Mouse (Mus musculus): ENCODE results near the gene Arpc1b. TPM values are rescaled to one million over a fixed set of nuclear protein-coding genes. Genes with fewer than 3 reads are reported as not detected.
"Not testable (repeated sequence)": the region's sequence is repeated elsewhere in the genome, so short reads cannot be mapped to it uniquely, and the experiment has no call there.

Gene Arpc1b
- polyA plus RNA-seq, 1 experiment from 2014 or later: 132 TPM

- not testable (repeated sequence) for H3K4me3 ChIP-seq; H3K27me3 ChIP-seq; H3K27ac ChIP-seq; H3K4me2 ChIP-seq (replicated peaks); ATAC-seq (ENCODE audit: insufficient number of reproducible peaks, insufficient read depth, low FRiP score, low TSS enrichment); H3K9ac ChIP-seq; H3K4me1 ChIP-seq; H3K9me3 ChIP-seq
- 85% methylated on average over 6 of the region's 6 CpGs for WGBS
- peaks cover 84% of the 10 kb centered on the region for H3K36me3 ChIP-seq
These were observed 19.3 kb downstream of the Arpc1b start for GRCm38 (mm10) chr5:145133275-145133674.

GRCm38 (mm10) chr5:145138836-145139235 is 24.8 kb downstream of the Arpc1b start:
- ATAC-seq (ENCODE audit: insufficient number of reproducible peaks, insufficient read depth, low FRiP score, low TSS enrichment): 0 out of 2 replicates have a peak, but pooled peaks have one; percentile 3
- Histone ChIP-seq H3K9ac (peak overlapping the region; percentile 85), H3K9me3 (no peaks in the 10 kb centered on the region), H3K4me1 (peaks cover 25% of the 10 kb centered on the region), H3K36me3 (peaks cover 55% of the 10 kb centered on the region), H3K4me3 (peak overlapping the region; percentile 66), H3K27ac (no peak overlapping the region), H3K4me2 (replicated peaks) (peak overlapping the region; percentile 82), H3K27me3 (no peaks in the 10 kb centered on the region)
- WGBS: 17% methylated on average over 6 of the region's 6 CpGs

GRCm38 (mm10) chr5:145139571-145140519 is 25.8 kb downstream of the Arpc1b start, which contains the start of the genes Pdap1 and Bud31:
Gene Pdap1, minus strand, starts transcription at chr5:145140238.
Gene Bud31, plus strand, starts transcription at chr5:145140362.
- H3K36me3 ChIP-seq: peaks cover 54% of the 10 kb centered on the region
- under 1% methylated on average over 84 of the region's 84 CpGs for WGBS

GRCm38 (mm10) chr5:145140611-145141010 is 26.6 kb downstream of the Arpc1b start:
- Histone ChIP-seq H3K27ac (peak overlapping the region; percentile 82), H3K9me3 (no peaks in the 10 kb centered on the region), H3K27me3 (no peaks in the 10 kb centered on the region), H3K4me1 (peaks cover 25% of the 10 kb centered on the region), H3K4me3 (peak overlapping the region; percentile 66), H3K36me3 (peaks cover 57% of the 10 kb centered on the region), H3K9ac (peak overlapping the region; percentile 85), H3K4me2 (replicated peaks) (peak overlapping the region; percentile 82)
- no peak for ATAC-seq (ENCODE audit: insufficient number of reproducible peaks, insufficient read depth, low FRiP score, low TSS enrichment)
- WGBS: under 1% methylated on average over 18 of the region's 18 CpGs

More at GRCm38 (mm10) chr5:145139571-145140519, 25.8 kb downstream of the Arpc1b start, which contains the start of the genes Pdap1 and Bud31:
- peak; percentile 92 for ATAC-seq (ENCODE audit: insufficient number of reproducible peaks, insufficient read depth, low FRiP score, low TSS enrichment)
- H3K9me3 ChIP-seq: no peaks in the 10 kb centered on the region
- H3K4me3 ChIP-seq: peak within 1 kb of the TSS; percentile 66
- H3K4me2 ChIP-seq (replicated peaks): peak within 1 kb of the TSS; percentile 82
- H3K9ac ChIP-seq: peak within 1 kb of the TSS; percentile 85
- H3K4me1 ChIP-seq: peaks cover 25% of the 10 kb centered on the region
- H3K27ac ChIP-seq: peak within 1 kb of the TSS; percentile 82
- H3K27me3 ChIP-seq: no peaks in the 10 kb centered on the region

- Histone ChIP-seq H3K9ac (no peak overlapping the region), H3K27me3 (no peaks in the 10 kb centered on the region), H3K4me1 (no peaks in the 10 kb centered on the region), H3K36me3 (peaks cover 97% of the 10 kb centered on the region), H3K9me3 (no peaks in the 10 kb centered on the region), H3K27ac (no peak overlapping the region), H3K4me3 (no peak overlapping the region), H3K4me2 (replicated peaks) (no peak overlapping the region)
- WGBS: 91% methylated on average over 5 of the region's 5 CpGs
- ATAC-seq (ENCODE audit: insufficient number of reproducible peaks, insufficient read depth, low FRiP score, low TSS enrichment): no peak
These were observed 33.7 kb downstream of the Arpc1b start for GRCm38 (mm10) chr5:145147748-145148147.

- H3K4me2 ChIP-seq (replicated peaks): no peak overlapping the region
- no peak overlapping the region for H3K27ac ChIP-seq
- no peak overlapping the region for H3K9ac ChIP-seq
- 90% methylated on average over 6 of the region's 6 CpGs for WGBS
- H3K4me1 ChIP-seq: no peaks in the 10 kb centered on the region
- peaks cover 96% of the 10 kb centered on the region for H3K36me3 ChIP-seq
- no peaks in the 10 kb centered on the region for H3K27me3 ChIP-seq
- no peak overlapping the region for H3K4me3 ChIP-seq
- ATAC-seq (ENCODE audit: insufficient number of reproducible peaks, insufficient read depth, low FRiP score, low TSS enrichment): no peak
- H3K9me3 ChIP-seq: no peaks in the 10 kb centered on the region
These were observed 35.3 kb downstream of the Arpc1b start for GRCm38 (mm10) chr5:145149294-145149693.

- no peak overlapping the region for H3K4me3 ChIP-seq
- H3K4me2 ChIP-seq (replicated peaks): no peak overlapping the region
- WGBS: 90% methylated on average over 5 of the region's 5 CpGs
- H3K9me3 ChIP-seq: no peaks in the 10 kb centered on the region
- H3K36me3 ChIP-seq: peaks cover 81% of the 10 kb centered on the region
- H3K27me3 ChIP-seq: no peaks in the 10 kb centered on the region
- ATAC-seq (ENCODE audit: insufficient number of reproducible peaks, insufficient read depth, low FRiP score, low TSS enrichment): no peak
- H3K27ac ChIP-seq: no peak overlapping the region
- no peaks in the 10 kb centered on the region for H3K4me1 ChIP-seq
- H3K9ac ChIP-seq: no peak overlapping the region
These were observed 38.7 kb downstream of the Arpc1b start for GRCm38 (mm10) chr5:145152690-145153089.

- Histone ChIP-seq H3K9me3 (no peaks in the 10 kb centered on the region), H3K36me3 (peaks cover 63% of the 10 kb centered on the region), H3K4me2 (replicated peaks) (no peak overlapping the region), H3K4me3 (no peak overlapping the region), H3K4me1 (peaks cover 9% of the 10 kb centered on the region), H3K27ac (no peak overlapping the region), H3K27me3 (no peaks in the 10 kb centered on the region), H3K9ac (no peak overlapping the region)
- no peak for ATAC-seq (ENCODE audit: insufficient number of reproducible peaks, insufficient read depth, low FRiP score, low TSS enrichment)
- WGBS: 97% methylated on average over 14 of the region's 14 CpGs
These were observed 47.3 kb downstream of the Arpc1b start for GRCm38 (mm10) chr5:145161361-145161760.

- Histone ChIP-seq H3K27ac (no peak overlapping the region), H3K4me2 (replicated peaks) (no peak overlapping the region), H3K4me3 (no peak overlapping the region), H3K9ac (0 out of 2 replicates have a peak overlapping the region, but pooled peaks have one; percentile 19), H3K4me1 (peaks cover 21% of the 10 kb centered on the region), H3K9me3 (no peaks in the 10 kb centered on the region), H3K27me3 (no peaks in the 10 kb centered on the region), H3K36me3 (peaks cover 38% of the 10 kb centered on the region)
- ATAC-seq (ENCODE audit: insufficient number of reproducible peaks, insufficient read depth, low FRiP score, low TSS enrichment): no peak
- WGBS: 73% methylated on average over 3 of the region's 3 CpGs
These were observed 50.7 kb downstream of the Arpc1b start for GRCm38 (mm10) chr5:145164710-145165109.

- WGBS: 80% methylated on average over 15 of the region's 15 CpGs
- H3K36me3 ChIP-seq: peaks cover 35% of the 10 kb centered on the region
- no peaks in the 10 kb centered on the region for H3K9me3 ChIP-seq
- peaks cover 21% of the 10 kb centered on the region for H3K4me1 ChIP-seq
- H3K4me3 ChIP-seq: no peak overlapping the region
- H3K27me3 ChIP-seq: no peaks in the 10 kb centered on the region
- no peak overlapping the region for H3K4me2 ChIP-seq (replicated peaks)
- no peak overlapping the region for H3K27ac ChIP-seq
- ATAC-seq (ENCODE audit: insufficient number of reproducible peaks, insufficient read depth, low FRiP score, low TSS enrichment): no peak
- 0 out of 2 replicates have a peak overlapping the region, but pooled peaks have one; percentile 19 for H3K9ac ChIP-seq
These were observed 51.2 kb downstream of the Arpc1b start for GRCm38 (mm10) chr5:145165184-145165583.

- peak; percentile 89 for ATAC-seq (ENCODE audit: insufficient number of reproducible peaks, insufficient read depth, low FRiP score, low TSS enrichment)
- peaks cover 21% of the 10 kb centered on the region for H3K4me1 ChIP-seq
- peak within 1 kb of the TSS; percentile 93 for H3K4me2 ChIP-seq (replicated peaks)
- peaks cover 37% of the 10 kb centered on the region for H3K36me3 ChIP-seq
- peak within 1 kb of the TSS; percentile 91 for H3K4me3 ChIP-seq
- under 1% methylated on average over 51 of the region's 51 CpGs for WGBS
- no peaks in the 10 kb centered on the region for H3K27me3 ChIP-seq
- H3K9me3 ChIP-seq: no peaks in the 10 kb centered on the region
- peak within 1 kb of the TSS; percentile 94 for H3K9ac ChIP-seq
- H3K27ac ChIP-seq: peak within 1 kb of the TSS; percentile 83
These were observed 52.7 kb downstream of the Arpc1b start, which contains the start of the genes Ptcd1 and Cpsf4 for GRCm38 (mm10) chr5:145166536-145167305. Gene Ptcd1, minus strand, starts transcription at chr5:145167108. Gene Cpsf4, plus strand, starts transcription at chr5:145167213.

Measured in embryonic facial prominence, embryonic 12.5 days (tissue).